Comparison of ENCODE assay signal across 8 mouse cellular contexts in the genomic region with DNA sequence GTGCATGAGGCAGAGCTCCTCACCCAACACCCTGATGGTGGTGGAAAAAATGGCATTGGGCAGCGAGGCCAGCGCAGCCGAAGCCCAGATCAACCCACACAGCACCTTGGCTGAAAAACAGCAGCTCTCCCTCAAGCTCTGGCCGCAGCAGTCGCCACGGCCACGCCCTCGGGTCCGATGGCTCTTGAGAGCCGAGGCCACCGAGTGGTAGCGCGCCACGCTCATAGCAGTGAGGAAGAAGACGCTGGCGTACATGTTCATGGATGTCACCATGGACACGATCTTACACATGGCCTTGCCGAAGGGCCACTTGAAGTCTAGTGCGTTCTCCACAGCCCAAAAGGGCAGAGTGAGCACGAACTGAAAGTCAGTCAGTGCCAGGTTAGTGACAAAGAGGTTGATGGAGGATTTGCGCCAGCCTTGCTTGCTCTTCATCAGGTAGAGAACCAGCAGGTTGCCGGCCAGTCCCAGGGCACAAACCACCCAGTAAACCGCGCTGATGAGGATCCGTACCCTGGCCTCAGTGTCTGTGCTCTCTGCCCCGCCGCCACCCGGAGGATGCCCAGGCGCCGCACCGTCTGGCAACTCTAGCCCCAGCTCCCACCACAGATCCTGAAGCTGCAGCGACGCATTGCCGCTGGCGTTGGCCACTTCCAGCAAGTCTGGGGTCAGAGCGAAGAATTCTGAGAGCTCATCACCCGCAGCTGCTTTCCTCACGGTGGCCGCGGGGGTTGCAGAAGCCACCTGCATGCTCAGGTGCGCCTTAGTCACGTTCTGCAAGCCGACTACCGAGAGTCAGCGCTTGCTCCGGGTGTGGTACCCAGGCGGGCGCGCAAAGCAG. TPM values are rescaled to one million over a fixed set of nuclear protein-coding genes. Genes with fewer than 3 reads are reported as not detected.
DNase-seq lines count a peak whose midpoint lies in the region; ATAC-seq and TF ChIP-seq lines count a peak whose summit lies in the region.

No protein-coding gene starts in this region.

- H3K27me3 ChIP-seq in lung, embryonic 15.5 days, result peaks cover 54% of the 10 kb centered on the region
- peaks cover 53% of the 10 kb centered on the region for H3K27me3 ChIP-seq in hindbrain, embryonic 13.5 days

- TF ChIP-seq CTCF in lung, adult 2 months (IDR thresholded peaks at IDR 0.05; ENCODE audit: insufficient read depth, low read length), result no peak

- no peak overlapping the region for H3K27ac ChIP-seq in lung, embryonic 15.5 days
- no peak overlapping the region for H3K27ac ChIP-seq in hindbrain, embryonic 13.5 days

- H3K4me1 ChIP-seq in lung, embryonic 15.5 days, result peaks cover 17% of the 10 kb centered on the region
- H3K4me1 ChIP-seq in lung, adult 2 months (ENCODE audit: control insufficient read depth, insufficient read depth, low read length), result no peaks in the 10 kb centered on the region
- H3K4me1 ChIP-seq in hindbrain, embryonic 13.5 days (replicated peaks), result peaks cover 25% of the 10 kb centered on the region

- peak; percentile 23 for DNase-seq in adrenal gland, postnatal 10 days
- DNase-seq in adrenal gland, postnatal 4 days (ENCODE audit: low spot score in 2 of 2), result no peak
- no peak for DNase-seq in lung, adult 2 months
- no peak for DNase-seq in testis, postnatal 10 days (ENCODE audit: low spot score)
- DNase-seq in cerebellum, adult 9-10 months, result no peak

- no peak overlapping the region for H3K9ac ChIP-seq in lung, embryonic 15.5 days
- H3K9ac ChIP-seq in hindbrain, embryonic 13.5 days, result peak overlapping the region; percentile 63

- no peaks in the 10 kb centered on the region for H3K36me3 ChIP-seq in lung, embryonic 15.5 days
- H3K36me3 ChIP-seq in hindbrain, embryonic 13.5 days, result no peaks in the 10 kb centered on the region

- WGBS in lung, embryonic 15.5 days, result 2% methylated on average over 49 of the region's 49 CpGs
- 2% methylated on average over 49 of the region's 49 CpGs for WGBS in lung, adult 2 months
- WGBS in hindbrain, embryonic 13.5 days, result 4% methylated on average over 49 of the region's 49 CpGs

- no peaks in the 10 kb centered on the region for H3K9me3 ChIP-seq in lung, embryonic 15.5 days
- no peaks in the 10 kb centered on the region for H3K9me3 ChIP-seq in hindbrain, embryonic 13.5 days

- peak overlapping the region; percentile 64 for H3K4me2 ChIP-seq in lung, embryonic 15.5 days
- peak overlapping the region; percentile 80 for H3K4me2 ChIP-seq in hindbrain, embryonic 13.5 days

- no peak for TF ChIP-seq POLR2A in lung, adult 2 months (IDR thresholded peaks at IDR 0.05; ENCODE audit: borderline replicate concordance, extremely low read depth, low read depth, low read length)

- H3K4me3 ChIP-seq in lung, embryonic 15.5 days, result peak overlapping the region; percentile 38
- no peak overlapping the region for H3K4me3 ChIP-seq in lung, adult 2 months (replicated peaks; ENCODE audit: extremely low read depth, low read depth, low read length)
- H3K4me3 ChIP-seq in hindbrain, embryonic 13.5 days, result peak overlapping the region; percentile 43

- ATAC-seq in lung, embryonic 15.5 days (ENCODE audit: borderline replicate concordance, extremely low read depth, low FRiP score, low TSS enrichment), result no peak
- peak; percentile 41 for ATAC-seq in hindbrain, embryonic 13.5 days (ENCODE audit: low FRiP score)
- ATAC-seq in megakaryocyte progenitor cell, adult 5-6 weeks (replicated peaks; ENCODE audit: poor library complexity), result 0 out of 2 replicates have a peak, but pooled peaks have one; percentile 17

RNA-seq across cellular contexts. Expression of a gene that starts 1.0 kb away (rescaled TPM):
- total RNA-seq in adrenal gland, postnatal 10 days (2021), result not detected
- total RNA-seq in adrenal gland, postnatal 4 days (2021), result under 1 TPM; 0.06 to 0.11 TPM
- polyA plus RNA-seq in lung, embryonic 15.5 days (2015; fragmentation: Nextera tagmentation; extraction: Ambion mirVana), result 0.04 and 0.05 TPM in 2 replicates
- polyA plus RNA-seq in lung, adult 2 months (2012; rRNA removed), result not detected in 2 replicates
- polyA plus RNA-seq in hindbrain, embryonic 13.5 days (2015; fragmentation: Nextera tagmentation; extraction: Ambion mirVana), result 3.9 and 4.2 TPM in 2 replicates
- not detected in 2 replicates for total RNA-seq in megakaryocyte progenitor cell, adult 5-6 weeks (2015)
- not detected in 2 replicates for total RNA-seq in megakaryocyte progenitor cell, adult 5-6 weeks (2017)

RNA-seq across cellular contexts. Expression of a gene that starts 27.8 kb away (rescaled TPM):
- total RNA-seq in adrenal gland, postnatal 10 days (2021), result 10 to 100 TPM; 16.9 to 19.2 TPM
- 10 to 100 TPM; 18.0 to 19.5 TPM for total RNA-seq in adrenal gland, postnatal 4 days (2021)
- 3.6 and 4.1 TPM in 2 replicates for polyA plus RNA-seq in lung, embryonic 15.5 days (2015; fragmentation: Nextera tagmentation; extraction: Ambion mirVana)
- polyA plus RNA-seq in lung, adult 2 months (2012; rRNA removed), result 0.74 and 1.2 TPM in 2 replicates
- polyA plus RNA-seq in hindbrain, embryonic 13.5 days (2015; fragmentation: Nextera tagmentation; extraction: Ambion mirVana), result 2.1 and 2.4 TPM in 2 replicates
- 0.02 and 0.05 TPM in 2 replicates for total RNA-seq in megakaryocyte progenitor cell, adult 5-6 weeks (2015)
- total RNA-seq in megakaryocyte progenitor cell, adult 5-6 weeks (2017), result 0.41 TPM in 1 of 2 replicates, not detected in the other

RNA-seq across cellular contexts. Expression of a gene that starts 36.2 kb away (rescaled TPM):
- total RNA-seq in adrenal gland, postnatal 10 days (2021), result not detected
- not detected for total RNA-seq in adrenal gland, postnatal 4 days (2021)
- not detected in 2 replicates for polyA plus RNA-seq in lung, embryonic 15.5 days (2015; fragmentation: Nextera tagmentation; extraction: Ambion mirVana)
- polyA plus RNA-seq in lung, adult 2 months (2012; rRNA removed), result not detected in 2 replicates
- 0.09 and 0.17 TPM in 2 replicates for polyA plus RNA-seq in hindbrain, embryonic 13.5 days (2015; fragmentation: Nextera tagmentation; extraction: Ambion mirVana)
- total RNA-seq in megakaryocyte progenitor cell, adult 5-6 weeks (2015), result not detected in 2 replicates
- total RNA-seq in megakaryocyte progenitor cell, adult 5-6 weeks (2017), result not detected in 2 replicates

RNA-seq across cellular contexts. Expression of a gene that starts 55.2 kb away (rescaled TPM):
- total RNA-seq in adrenal gland, postnatal 10 days (2021), result 10 to 100 TPM; 33.8 to 40.5 TPM
- 10 to 100 TPM; 19.5 to 21.0 TPM for total RNA-seq in adrenal gland, postnatal 4 days (2021)
- polyA plus RNA-seq in lung, embryonic 15.5 days (2015; fragmentation: Nextera tagmentation; extraction: Ambion mirVana), result 13.3 and 14.9 TPM in 2 replicates
- 4.4 and 6.9 TPM in 2 replicates for polyA plus RNA-seq in lung, adult 2 months (2012; rRNA removed)
- polyA plus RNA-seq in hindbrain, embryonic 13.5 days (2015; fragmentation: Nextera tagmentation; extraction: Ambion mirVana), result 9.6 and 12.8 TPM in 2 replicates
- total RNA-seq in megakaryocyte progenitor cell, adult 5-6 weeks (2015), result 2.6 and 2.8 TPM in 2 replicates
- total RNA-seq in megakaryocyte progenitor cell, adult 5-6 weeks (2017), result 2.0 and 3.3 TPM in 2 replicates

Comparison
In these comparisons a context has a peak if more than half of its experiments do, and no peak if none do; other contexts are left out.
1. RNA of a gene that starts 27.8 kb away (total RNA-seq): 18.0 to 19.5 TPM in adrenal gland, postnatal 4 days and 16.9 to 19.2 TPM in adrenal gland, postnatal 10 days; 0.02 to 0.41 TPM in megakaryocyte progenitor cell, adult 5-6 weeks; every median in the first group is over 10 times any median in the second.